Mouse (Mus musculus): ENCODE data around the gene Lrmda. TPM values are rescaled to one million over a fixed set of nuclear protein-coding genes. Genes with fewer than 3 reads are reported as not detected.

Lrmda gene
- polyA plus RNA-seq, 1 experiment from 2014 or later: not detected

DNA sequence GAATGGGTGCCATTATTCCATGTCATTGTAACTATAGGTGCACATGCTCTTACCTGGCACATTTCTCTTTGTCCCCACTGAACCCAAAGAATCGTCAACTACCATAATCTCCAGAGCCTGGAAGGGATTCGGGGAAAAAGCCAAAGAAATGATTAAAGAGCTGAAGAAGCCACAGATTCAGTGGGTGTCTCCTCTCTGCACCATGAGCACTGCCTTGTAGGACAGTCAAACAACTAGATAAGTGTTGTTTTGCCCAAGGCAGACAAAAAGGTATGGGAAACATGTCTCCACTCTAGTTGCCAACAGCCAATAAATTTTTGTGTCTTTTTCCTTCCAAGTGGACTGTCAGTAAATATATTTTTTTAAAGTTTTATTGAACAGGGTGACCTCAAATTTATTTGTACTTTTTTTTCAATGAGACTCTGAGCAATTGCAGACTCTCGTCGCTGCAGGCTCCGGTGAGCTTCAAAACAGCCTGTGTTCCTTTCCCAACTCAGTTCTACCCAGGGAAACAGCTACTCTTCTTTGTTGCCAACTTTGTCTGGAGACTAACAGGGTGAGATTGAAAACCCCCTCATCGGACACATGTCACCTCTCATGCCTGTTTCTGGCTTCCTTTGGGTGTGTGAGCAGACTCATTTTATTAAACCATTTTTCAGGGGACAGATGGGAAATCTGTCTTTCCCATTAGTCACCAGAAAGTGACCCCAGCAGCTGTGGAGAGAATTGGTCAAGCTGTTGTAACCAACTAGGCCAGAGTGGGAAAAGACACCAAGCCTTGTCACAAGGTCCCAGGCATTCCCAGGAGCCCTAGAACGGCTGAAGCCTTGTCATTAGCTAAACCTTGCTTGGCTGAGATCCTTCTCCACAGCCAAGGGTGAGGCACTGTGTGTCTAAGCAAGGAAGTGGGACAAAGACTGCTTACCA is 886.5 kb downstream of the Lrmda start:
- no peak overlapping the region for H3K4me3 ChIP-seq (ENCODE audit: low read depth, low read length)
- 89% methylated on average over 7 of the region's 7 CpGs for WGBS
- H3K9me3 ChIP-seq (ENCODE audit: control insufficient read depth, low read length): no peaks in the 10 kb centered on the region
- ATAC-seq (replicated peaks; ENCODE audit: low FRiP score) (no peak), DNase-seq (ENCODE audit: low spot score) (no peak)
- no peaks in the 10 kb centered on the region for H3K27me3 ChIP-seq (ENCODE audit: control insufficient read depth, insufficient read depth, low read length)
- H3K4me2 ChIP-seq (ENCODE audit: low read depth, low read length, severe bottlenecking): no peak overlapping the region
- H3K27ac ChIP-seq (ENCODE audit: low read depth, low read length): no peak overlapping the region
- H3K36me3 ChIP-seq (ENCODE audit: control insufficient read depth, insufficient read depth, low read length): no peaks in the 10 kb centered on the region
- no peak overlapping the region for H3K9ac ChIP-seq (ENCODE audit: low read length)
- H3K4me1 ChIP-seq (replicated peaks; ENCODE audit: control insufficient read depth, insufficient read depth, low read length): peaks cover 3% of the 10 kb centered on the region; the same call in 1 of the 2 replicates

DNA sequence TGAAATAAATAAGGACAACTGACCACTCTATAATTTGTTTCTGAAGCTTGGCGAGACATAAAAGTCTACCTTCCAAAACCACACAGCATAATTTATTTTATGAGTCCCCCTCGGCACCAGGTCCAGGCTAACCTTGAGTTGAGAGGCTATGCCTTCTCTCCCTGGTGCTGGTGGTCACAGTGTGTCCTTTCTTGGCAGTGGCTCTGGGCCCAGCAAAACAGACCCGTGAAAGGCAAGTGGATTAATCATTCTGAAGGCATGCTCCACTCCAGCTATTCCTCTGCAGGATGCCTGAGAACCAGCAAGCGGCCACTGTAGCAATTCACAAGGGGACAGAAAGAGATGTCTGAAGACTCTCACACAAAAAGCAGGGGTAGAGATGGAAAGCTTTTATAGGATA is 887.2 kb downstream of the Lrmda start:
- Histone ChIP-seq H3K9ac (ENCODE audit: low read length) (no peak overlapping the region), H3K4me2 (ENCODE audit: low read depth, low read length, severe bottlenecking) (no peak overlapping the region), H3K27ac (ENCODE audit: low read depth, low read length) (no peak overlapping the region), H3K27me3 (ENCODE audit: control insufficient read depth, insufficient read depth, low read length) (no peaks in the 10 kb centered on the region), H3K9me3 (ENCODE audit: control insufficient read depth, low read length) (no peaks in the 10 kb centered on the region), H3K36me3 (ENCODE audit: control insufficient read depth, insufficient read depth, low read length) (no peaks in the 10 kb centered on the region), H3K4me3 (ENCODE audit: low read depth, low read length) (no peak overlapping the region), H3K4me1 (replicated peaks; ENCODE audit: control insufficient read depth, insufficient read depth, low read length) (peaks cover 3% of the 10 kb centered on the region; the same call in 1 of the 2 replicates)
- 68% methylated on average over 4 of the region's 4 CpGs for WGBS
- DNase-seq (ENCODE audit: low spot score): no peak
- ATAC-seq (replicated peaks; ENCODE audit: low FRiP score): no peak

DNA sequence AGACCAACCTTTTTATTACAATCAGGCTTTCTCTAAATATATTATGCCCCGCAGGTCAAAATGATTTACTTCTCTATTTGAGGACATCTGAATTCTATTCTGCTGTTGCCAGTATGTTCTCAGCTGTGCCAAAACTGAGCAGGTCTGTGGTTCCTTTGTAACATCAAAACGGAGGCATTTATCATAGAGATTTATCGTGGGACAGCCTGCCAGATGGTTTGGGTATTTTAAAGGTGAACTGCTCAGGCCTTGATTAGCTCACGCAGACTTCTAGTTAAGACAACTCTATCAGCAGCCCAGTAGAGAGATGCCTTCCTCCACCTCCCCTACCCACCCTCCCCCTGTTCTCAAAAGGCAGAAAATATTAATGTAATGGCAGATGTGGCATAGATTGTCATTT is 887.7 kb downstream of the Lrmda start:
- no peaks in the 10 kb centered on the region for H3K9me3 ChIP-seq (ENCODE audit: control insufficient read depth, low read length)
- H3K27me3 ChIP-seq (ENCODE audit: control insufficient read depth, insufficient read depth, low read length): no peaks in the 10 kb centered on the region
- no peak overlapping the region for H3K4me2 ChIP-seq (ENCODE audit: low read depth, low read length, severe bottlenecking)
- WGBS: 69% methylated on average over 4 of the region's 4 CpGs
- no peak overlapping the region for H3K27ac ChIP-seq (ENCODE audit: low read depth, low read length)
- DNase-seq (ENCODE audit: low spot score) (no peak), ATAC-seq (replicated peaks; ENCODE audit: low FRiP score) (no peak)
- H3K36me3 ChIP-seq (ENCODE audit: control insufficient read depth, insufficient read depth, low read length): no peaks in the 10 kb centered on the region
- peaks cover 3% of the 10 kb centered on the region; the same call in 1 of the 2 replicates for H3K4me1 ChIP-seq (replicated peaks; ENCODE audit: control insufficient read depth, insufficient read depth, low read length)
- H3K9ac ChIP-seq (ENCODE audit: low read length): no peak overlapping the region
- no peak overlapping the region for H3K4me3 ChIP-seq (ENCODE audit: low read depth, low read length)

DNA sequence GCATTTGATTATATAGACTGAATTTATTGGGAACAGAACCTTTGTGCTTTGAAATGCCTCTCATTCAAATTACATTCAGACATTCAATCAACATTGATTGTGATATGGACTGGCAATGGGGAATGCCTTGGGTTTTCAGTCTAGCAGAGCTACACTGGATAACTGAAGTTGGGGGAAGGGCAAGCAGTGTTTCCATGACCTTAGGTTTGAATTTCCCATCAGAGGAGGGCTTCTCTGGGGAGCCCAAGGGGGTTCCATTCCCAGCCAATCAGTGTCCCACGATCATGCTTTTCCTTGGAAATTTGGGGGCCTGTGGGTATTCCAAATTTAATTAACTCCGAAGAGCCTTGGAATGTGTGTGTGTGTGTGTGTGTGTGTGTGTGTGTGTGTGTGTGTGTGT is 888.5 kb downstream of the Lrmda start:
- Histone ChIP-seq H3K9ac (ENCODE audit: low read length) (no peak overlapping the region), H3K36me3 (ENCODE audit: control insufficient read depth, insufficient read depth, low read length) (no peaks in the 10 kb centered on the region), H3K9me3 (ENCODE audit: control insufficient read depth, low read length) (no peaks in the 10 kb centered on the region), H3K27ac (ENCODE audit: low read depth, low read length) (no peak overlapping the region), H3K27me3 (ENCODE audit: control insufficient read depth, insufficient read depth, low read length) (no peaks in the 10 kb centered on the region), H3K4me1 (replicated peaks; ENCODE audit: control insufficient read depth, insufficient read depth, low read length) (peaks cover 3% of the 10 kb centered on the region; the same call in 1 of the 2 replicates), H3K4me3 (ENCODE audit: low read depth, low read length) (no peak overlapping the region), H3K4me2 (ENCODE audit: low read depth, low read length, severe bottlenecking) (no peak overlapping the region)
- DNase-seq (ENCODE audit: low spot score) (no peak), ATAC-seq (replicated peaks; ENCODE audit: low FRiP score) (no peak)
- 71% methylated on average over 2 of the region's 2 CpGs for WGBS

DNA sequence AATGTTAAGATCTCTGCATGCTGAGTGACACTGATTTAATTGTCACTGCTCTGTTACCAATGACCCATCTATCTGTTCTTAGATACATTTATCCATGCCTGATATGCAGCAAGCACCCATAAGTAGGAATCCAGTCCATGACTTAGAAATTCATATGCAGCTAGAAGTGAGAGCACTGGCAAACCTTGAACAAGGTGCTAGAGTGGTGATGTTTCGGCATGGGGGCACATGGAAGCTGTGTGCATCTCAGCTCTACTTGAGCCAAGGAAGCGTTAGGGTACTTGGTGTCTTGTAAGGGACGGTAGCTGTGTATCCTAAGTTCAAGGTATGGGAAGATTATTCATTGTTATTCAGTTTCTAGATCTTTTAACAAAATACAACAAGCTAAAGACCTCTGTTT is 896.0 kb downstream of the Lrmda start:
- Histone ChIP-seq H3K36me3 (ENCODE audit: control insufficient read depth, insufficient read depth, low read length) (no peaks in the 10 kb centered on the region), H3K4me3 (ENCODE audit: low read depth, low read length) (no peak overlapping the region), H3K4me1 (replicated peaks; ENCODE audit: control insufficient read depth, insufficient read depth, low read length) (no peaks in the 10 kb centered on the region), H3K27ac (ENCODE audit: low read depth, low read length) (no peak overlapping the region), H3K9ac (ENCODE audit: low read length) (no peak overlapping the region), H3K4me2 (ENCODE audit: low read depth, low read length, severe bottlenecking) (no peak overlapping the region), H3K27me3 (ENCODE audit: control insufficient read depth, insufficient read depth, low read length) (no peaks in the 10 kb centered on the region), H3K9me3 (ENCODE audit: control insufficient read depth, low read length) (no peaks in the 10 kb centered on the region)
- no peak for ATAC-seq (replicated peaks; ENCODE audit: low FRiP score)
- WGBS: 95% methylated on average over 3 of the region's 3 CpGs
- DNase-seq (ENCODE audit: low spot score): no peak

DNA sequence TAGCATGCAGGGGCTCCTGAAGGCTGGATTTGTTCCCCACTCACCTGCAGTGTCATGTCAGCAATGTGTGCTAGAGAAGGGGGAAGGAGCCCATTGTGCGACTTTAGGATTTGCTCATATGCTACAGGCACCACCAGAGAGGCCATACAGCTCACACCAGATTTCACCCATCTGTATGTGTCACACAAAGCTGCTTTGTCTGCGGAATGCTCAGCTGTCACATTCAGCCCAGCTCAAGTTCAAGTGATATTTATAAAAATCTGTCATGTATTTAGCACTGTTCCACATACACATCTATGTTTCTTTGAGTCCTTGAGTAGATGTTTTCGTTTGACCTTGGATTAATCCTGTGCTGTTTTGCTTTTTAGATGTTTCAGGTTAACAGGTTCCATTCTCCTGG is 899.0 kb downstream of the Lrmda start:
- no peak for DNase-seq (ENCODE audit: low spot score)

DNA sequence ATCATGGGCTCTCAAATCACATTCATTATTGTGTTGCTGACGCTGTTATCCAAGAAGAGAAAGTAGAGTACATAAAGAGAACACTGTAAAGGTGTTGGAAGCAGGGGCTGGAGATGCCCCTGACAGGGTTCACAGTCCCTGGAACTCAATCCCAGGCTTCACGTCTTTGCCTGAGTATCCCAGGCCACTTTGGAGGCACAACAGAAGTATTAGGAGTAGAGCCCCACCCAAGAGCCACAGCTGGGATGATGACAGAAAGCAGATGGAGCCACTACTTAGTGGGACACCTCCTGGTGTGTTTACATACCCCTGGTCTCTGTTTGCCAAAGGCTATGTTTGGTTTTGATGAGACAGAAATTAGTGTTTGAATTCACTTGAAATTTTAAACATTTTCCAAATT is 899.4 kb downstream of the Lrmda start:
- 67% methylated on average over 2 of the region's 2 CpGs for WGBS

More for the DNA sequence above, 899.0 kb downstream of the Lrmda start:
- H3K27me3 ChIP-seq (ENCODE audit: control insufficient read depth, insufficient read depth, low read length): no peaks in the 10 kb centered on the region
- no peaks in the 10 kb centered on the region for H3K4me1 ChIP-seq (replicated peaks; ENCODE audit: control insufficient read depth, insufficient read depth, low read length)
- no peak overlapping the region for H3K4me3 ChIP-seq (ENCODE audit: low read depth, low read length)
- no peak overlapping the region for H3K9ac ChIP-seq (ENCODE audit: low read length)
- no peaks in the 10 kb centered on the region for H3K9me3 ChIP-seq (ENCODE audit: control insufficient read depth, low read length)
- no peak overlapping the region for H3K4me2 ChIP-seq (ENCODE audit: low read depth, low read length, severe bottlenecking)
- H3K27ac ChIP-seq (ENCODE audit: low read depth, low read length): no peak overlapping the region
- WGBS: 86% methylated on average over 3 of the region's 3 CpGs
- ATAC-seq (replicated peaks; ENCODE audit: low FRiP score): no peak
- no peaks in the 10 kb centered on the region for H3K36me3 ChIP-seq (ENCODE audit: control insufficient read depth, insufficient read depth, low read length)

DNA sequence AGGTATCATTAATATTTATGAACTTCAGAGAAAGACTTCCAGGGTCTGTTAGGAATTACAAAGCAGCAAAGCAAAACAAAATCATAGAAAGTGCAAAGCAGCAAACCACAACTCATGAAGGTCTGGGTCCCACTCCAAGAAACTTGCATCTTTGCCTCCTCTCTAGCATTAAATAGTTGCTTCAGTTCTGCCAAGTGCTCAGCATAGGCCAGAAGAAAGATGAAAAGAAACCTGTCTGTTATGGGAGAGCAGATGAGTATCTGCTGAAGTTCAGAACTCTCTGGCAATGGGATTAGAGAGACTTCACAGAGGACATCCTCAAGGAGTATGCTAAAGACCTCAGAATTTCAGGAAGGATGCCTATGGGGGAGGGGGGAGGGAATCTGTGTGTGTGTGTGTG is 901.6 kb downstream of the Lrmda start:
- no peaks in the 10 kb centered on the region for H3K4me1 ChIP-seq (replicated peaks; ENCODE audit: control insufficient read depth, insufficient read depth, low read length)
- H3K9me3 ChIP-seq (ENCODE audit: control insufficient read depth, low read length): no peaks in the 10 kb centered on the region
- H3K27ac ChIP-seq (ENCODE audit: low read depth, low read length): no peak overlapping the region
- H3K4me2 ChIP-seq (ENCODE audit: low read depth, low read length, severe bottlenecking): no peak overlapping the region
- H3K36me3 ChIP-seq (ENCODE audit: control insufficient read depth, insufficient read depth, low read length): no peaks in the 10 kb centered on the region
- ATAC-seq (replicated peaks; ENCODE audit: low FRiP score) (no peak), DNase-seq (ENCODE audit: low spot score) (no peak)
- H3K4me3 ChIP-seq (ENCODE audit: low read depth, low read length): no peak overlapping the region
- no peaks in the 10 kb centered on the region for H3K27me3 ChIP-seq (ENCODE audit: control insufficient read depth, insufficient read depth, low read length)
- H3K9ac ChIP-seq (ENCODE audit: low read length): no peak overlapping the region

More for the DNA sequence above, 899.4 kb downstream of the Lrmda start:
- H3K4me2 ChIP-seq (ENCODE audit: low read depth, low read length, severe bottlenecking): no peak overlapping the region
- no peaks in the 10 kb centered on the region for H3K4me1 ChIP-seq (replicated peaks; ENCODE audit: control insufficient read depth, insufficient read depth, low read length)
- no peaks in the 10 kb centered on the region for H3K9me3 ChIP-seq (ENCODE audit: control insufficient read depth, low read length)
- no peaks in the 10 kb centered on the region for H3K27me3 ChIP-seq (ENCODE audit: control insufficient read depth, insufficient read depth, low read length)
- no peak overlapping the region for H3K4me3 ChIP-seq (ENCODE audit: low read depth, low read length)
- no peak overlapping the region for H3K27ac ChIP-seq (ENCODE audit: low read depth, low read length)
- no peaks in the 10 kb centered on the region for H3K36me3 ChIP-seq (ENCODE audit: control insufficient read depth, insufficient read depth, low read length)
- no peak for DNase-seq (ENCODE audit: low spot score)
- ATAC-seq (replicated peaks; ENCODE audit: low FRiP score): no peak
- H3K9ac ChIP-seq (ENCODE audit: low read length): no peak overlapping the region

DNA sequence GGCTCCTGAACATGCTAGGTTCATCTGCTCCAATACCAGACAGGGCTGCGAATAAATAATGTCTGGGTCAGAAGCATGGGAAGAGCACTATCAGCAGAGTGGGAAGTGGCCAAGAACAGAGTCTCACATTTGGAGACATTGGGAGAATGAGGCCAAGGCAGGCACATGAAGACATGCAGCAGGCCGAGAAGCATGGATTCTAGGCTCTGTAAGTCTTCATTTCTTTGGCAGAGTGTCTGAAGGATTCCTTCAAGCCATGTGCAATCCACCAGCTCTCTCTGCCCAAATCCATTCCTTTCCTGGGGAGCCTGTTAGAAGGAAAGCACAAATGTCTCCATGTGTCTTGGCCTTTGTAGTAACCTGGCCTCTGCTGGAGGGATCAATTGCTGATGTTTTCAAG is 902.3 kb downstream of the Lrmda start:
- no peak for DNase-seq (ENCODE audit: low spot score)

More for the DNA sequence above, 902.3 kb downstream of the Lrmda start:
- WGBS: 86% methylated on average over 2 of the region's 2 CpGs
- Histone ChIP-seq H3K27ac (ENCODE audit: low read depth, low read length) (no peak overlapping the region), H3K4me3 (ENCODE audit: low read depth, low read length) (no peak overlapping the region), H3K36me3 (ENCODE audit: control insufficient read depth, insufficient read depth, low read length) (no peaks in the 10 kb centered on the region), H3K27me3 (ENCODE audit: control insufficient read depth, insufficient read depth, low read length) (no peaks in the 10 kb centered on the region), H3K4me2 (ENCODE audit: low read depth, low read length, severe bottlenecking) (no peak overlapping the region), H3K4me1 (replicated peaks; ENCODE audit: control insufficient read depth, insufficient read depth, low read length) (no peaks in the 10 kb centered on the region), H3K9ac (ENCODE audit: low read length) (no peak overlapping the region), H3K9me3 (ENCODE audit: control insufficient read depth, low read length) (no peaks in the 10 kb centered on the region)
- no peak for ATAC-seq (replicated peaks; ENCODE audit: low FRiP score)
